Mouse (Mus musculus) frontal cortex, adult (tissue): ENCODE results near the gene Ccdc124.
A peak's percentile ranks its signal among the peaks of the same experiment; 100 is the strongest.

Experiments used
- ATAC-seq: cut with Nextera tagmentation; 2 replicates; pipeline ENCODE4 v1.9.2; 2017; ENCODE audit warnings: mild to moderate bottlenecking, moderate library complexity, mixed read lengths; ENCODE audit not compliant: low TSS enrichment

Gene Ccdc124

GRCm38 (mm10) chr8:70869601-70870041 lies 4.1 kb downstream of the Ccdc124 start:
- ATAC-seq: peak; percentile 31

- ATAC-seq: no peak
Measured at GRCm38 (mm10) chr8:70869199-70869571, 4.5 kb downstream of the Ccdc124 start.

- ATAC-seq: no peak
Measured at GRCm38 (mm10) chr8:70868559-70869198, 5.1 kb downstream of the Ccdc124 start.

GRCm38 (mm10) chr8:70866566-70866965 lies 7.2 kb downstream of the Ccdc124 start:
- no peak for ATAC-seq

GRCm38 (mm10) chr8:70866001-70866520 lies 7.7 kb downstream of the Ccdc124 start:
- ATAC-seq: peak; percentile 4; the same call in 1 of the 2 replicates

- ATAC-seq: peak; percentile 69
Measured at GRCm38 (mm10) chr8:70865350-70866000, 8.3 kb downstream of the Ccdc124 start.

- 0 out of 2 replicates have a peak, but pooled peaks have one; percentile 1 for ATAC-seq
Measured at GRCm38 (mm10) chr8:70864712-70865221, 9.0 kb downstream of the Ccdc124 start.

GRCm38 (mm10) chr8:70863956-70864711 lies 9.6 kb downstream of the Ccdc124 start:
- ATAC-seq: no peak

- ATAC-seq: no peak
Measured at GRCm38 (mm10) chr8:70862824-70863641, 10.7 kb downstream of the Ccdc124 start, which contains the start of gene Kcnn1. Gene Kcnn1 (minus strand): TSS chr8:70863258.

- ATAC-seq: no peak
Measured at GRCm38 (mm10) chr8:70857516-70857915, 16.2 kb downstream of the Ccdc124 start.

- ATAC-seq: peak; percentile 94
Measured at GRCm38 (mm10) chr8:70856541-70857197, 17.1 kb downstream of the Ccdc124 start.

GRCm38 (mm10) chr8:70856028-70856427 lies 17.7 kb downstream of the Ccdc124 start:
- ATAC-seq: no peak

GRCm38 (mm10) chr8:70853863-70854262 lies 19.9 kb downstream of the Ccdc124 start:
- no peak for ATAC-seq

GRCm38 (mm10) chr8:70852595-70853231 lies 21.0 kb downstream of the Ccdc124 start:
- no peak for ATAC-seq

- no peak for ATAC-seq
Measured at GRCm38 (mm10) chr8:70851837-70852236, 21.9 kb downstream of the Ccdc124 start.

- ATAC-seq: no peak
Measured at GRCm38 (mm10) chr8:70850947-70851346, 22.8 kb downstream of the Ccdc124 start.

- ATAC-seq: no peak
Measured at GRCm38 (mm10) chr8:70850132-70850845, 23.4 kb downstream of the Ccdc124 start.

- no peak for ATAC-seq
Measured at GRCm38 (mm10) chr8:70849333-70849990, 24.3 kb downstream of the Ccdc124 start.
